Mouse (Mus musculus) ZHBTc4 (cell line): ENCODE measurements around the gene Ralgds.
"Not testable (repeated sequence)": the region's sequence is repeated elsewhere in the genome, so short reads cannot be mapped to it uniquely, and the experiment has no call there.

ENCODE experiments used
- DNase-seq: peaks from one replicate; pipeline ENCODE4 v3.0.0-alpha.2; 2011; ENCODE audit warnings: low read depth, low spot score

The Ralgds gene

GRCm38 (mm10) chr2:28505795-28506194 is 7.1 kb upstream of the Ralgds start, which contains the start of gene Gm10134:
Gm10134 (plus strand) TSS chr2:28506095.
- DNase-seq = no peak

GRCm38 (mm10) chr2:28506291-28506690 is 6.6 kb upstream of the Ralgds start:
- DNase-seq = peak; percentile 94

- DNase-seq = not testable (repeated sequence)
Observed at GRCm38 (mm10) chr2:28511600-28511999, 1.3 kb upstream of the Ralgds start.

GRCm38 (mm10) chr2:28513431-28514370 is 776 bp downstream of the Ralgds start:
- DNase-seq = peak; percentile 57

DNA sequence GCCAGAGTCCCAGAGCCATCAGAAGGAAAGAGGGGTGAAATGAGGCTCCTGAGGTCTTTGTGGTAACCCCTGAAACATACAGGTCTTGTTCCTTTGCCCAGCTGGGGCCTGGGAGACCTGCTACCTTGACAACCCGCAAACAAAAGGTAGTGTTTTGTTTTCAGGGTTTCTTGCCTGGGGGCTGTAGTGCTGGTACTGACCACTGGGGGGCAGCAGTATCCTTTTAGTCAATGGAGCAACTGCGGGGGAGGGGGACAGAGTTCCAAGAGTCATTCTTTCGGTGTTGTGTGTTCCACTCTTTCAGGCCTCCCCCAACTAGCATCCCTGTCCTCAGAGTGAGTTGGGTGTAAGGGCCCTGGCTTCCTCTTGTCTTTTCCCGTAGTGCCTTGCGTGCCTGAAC is 1.6 kb downstream of the Ralgds start:
- DNase-seq = peak; percentile 94

- DNase-seq = peak; percentile 95
Observed at GRCm38 (mm10) chr2:28517206-28517909, 4.4 kb downstream of the Ralgds start.

GRCm38 (mm10) chr2:28518231-28518630 is 5.3 kb downstream of the Ralgds start:
- peak; percentile 65 for DNase-seq

DNA sequence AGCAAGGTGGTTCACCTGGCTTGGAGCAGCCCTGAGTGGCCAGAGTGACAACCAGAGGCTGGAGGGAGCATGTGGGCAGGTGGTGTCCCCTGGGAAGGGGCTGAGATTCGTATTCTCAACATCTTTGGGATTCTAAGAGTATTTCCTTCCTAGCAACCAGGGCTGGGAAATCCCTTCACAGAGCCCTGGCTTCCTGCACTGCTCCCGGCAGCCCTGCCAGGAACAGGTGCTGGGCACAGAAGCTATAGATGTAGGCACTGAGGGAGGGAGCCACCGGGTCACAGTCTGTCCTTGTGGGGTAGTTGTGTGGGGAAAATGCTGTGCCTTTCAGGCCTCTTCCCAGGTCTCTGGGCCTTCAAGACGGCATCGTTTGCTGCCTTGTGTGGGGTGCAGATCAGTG is 7.7 kb downstream of the Ralgds start:
- no peak for DNase-seq

GRCm38 (mm10) chr2:28521571-28522151 is 8.7 kb downstream of the Ralgds start:
- DNase-seq = no peak

DNA sequence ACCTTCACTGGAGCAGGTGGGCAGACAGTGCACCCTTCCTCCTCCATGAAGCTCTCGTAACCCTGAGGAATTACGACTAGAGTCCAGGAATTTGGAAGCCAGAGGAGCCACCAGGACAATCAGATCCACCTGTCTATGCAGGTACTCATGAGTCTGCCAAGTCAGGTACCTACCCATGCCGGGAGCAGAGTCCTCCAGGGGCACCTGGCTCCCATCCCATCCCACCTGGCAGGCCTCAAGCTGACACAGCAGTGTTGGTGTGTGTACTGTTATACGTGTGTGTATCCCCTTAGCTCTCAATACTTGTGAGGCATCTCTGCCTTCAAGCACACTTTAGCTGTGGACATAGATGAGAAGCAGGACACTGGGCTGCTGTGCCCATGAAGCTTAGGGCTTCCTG is 9.2 kb downstream of the Ralgds start:
- DNase-seq = no peak

- peak; percentile 87 for DNase-seq
Observed at GRCm38 (mm10) chr2:28523643-28524117, 10.8 kb downstream of the Ralgds start.

- no peak for DNase-seq
Observed at GRCm38 (mm10) chr2:28524406-28524805, 11.5 kb downstream of the Ralgds start.

DNA sequence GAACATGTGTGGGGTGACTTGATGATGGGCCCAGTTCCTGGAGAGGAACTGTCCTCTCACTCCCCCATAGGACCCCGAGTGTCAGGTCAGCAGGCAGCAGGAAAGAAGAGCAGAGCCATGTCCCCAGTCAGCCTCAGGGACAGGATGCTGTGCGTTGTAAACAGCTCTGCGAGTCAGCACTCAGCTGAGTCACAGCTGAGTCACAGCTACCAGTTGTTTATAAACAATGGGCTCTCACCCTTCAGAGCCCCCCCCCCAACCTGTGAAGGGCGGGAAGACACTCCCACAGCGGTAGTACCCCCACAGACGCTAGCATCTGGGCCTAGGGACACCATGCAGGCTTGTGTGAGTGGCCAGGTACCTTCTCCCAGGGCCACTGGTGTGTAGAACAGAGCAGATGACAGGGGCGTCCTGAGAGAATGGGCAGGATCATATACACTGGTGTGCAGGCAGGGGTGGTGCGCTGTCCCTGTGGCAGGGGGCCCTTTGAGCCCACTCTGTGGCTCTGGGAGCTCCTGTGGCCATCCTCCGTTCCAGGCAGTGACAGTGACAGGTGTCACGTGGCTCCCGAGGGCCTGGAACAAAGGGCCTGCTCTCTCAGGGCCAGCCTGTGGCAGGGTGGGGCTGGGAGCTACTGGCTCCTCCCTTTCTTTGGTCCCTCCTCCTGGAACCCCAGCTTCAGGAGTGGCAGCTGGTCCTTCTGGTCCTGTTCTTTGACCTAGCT is 12.5 kb downstream of the Ralgds start:
- peak; percentile 85 for DNase-seq

GRCm38 (mm10) chr2:28525943-28526876 is 13.3 kb downstream of the Ralgds start:
- peak; percentile 67 for DNase-seq

DNA sequence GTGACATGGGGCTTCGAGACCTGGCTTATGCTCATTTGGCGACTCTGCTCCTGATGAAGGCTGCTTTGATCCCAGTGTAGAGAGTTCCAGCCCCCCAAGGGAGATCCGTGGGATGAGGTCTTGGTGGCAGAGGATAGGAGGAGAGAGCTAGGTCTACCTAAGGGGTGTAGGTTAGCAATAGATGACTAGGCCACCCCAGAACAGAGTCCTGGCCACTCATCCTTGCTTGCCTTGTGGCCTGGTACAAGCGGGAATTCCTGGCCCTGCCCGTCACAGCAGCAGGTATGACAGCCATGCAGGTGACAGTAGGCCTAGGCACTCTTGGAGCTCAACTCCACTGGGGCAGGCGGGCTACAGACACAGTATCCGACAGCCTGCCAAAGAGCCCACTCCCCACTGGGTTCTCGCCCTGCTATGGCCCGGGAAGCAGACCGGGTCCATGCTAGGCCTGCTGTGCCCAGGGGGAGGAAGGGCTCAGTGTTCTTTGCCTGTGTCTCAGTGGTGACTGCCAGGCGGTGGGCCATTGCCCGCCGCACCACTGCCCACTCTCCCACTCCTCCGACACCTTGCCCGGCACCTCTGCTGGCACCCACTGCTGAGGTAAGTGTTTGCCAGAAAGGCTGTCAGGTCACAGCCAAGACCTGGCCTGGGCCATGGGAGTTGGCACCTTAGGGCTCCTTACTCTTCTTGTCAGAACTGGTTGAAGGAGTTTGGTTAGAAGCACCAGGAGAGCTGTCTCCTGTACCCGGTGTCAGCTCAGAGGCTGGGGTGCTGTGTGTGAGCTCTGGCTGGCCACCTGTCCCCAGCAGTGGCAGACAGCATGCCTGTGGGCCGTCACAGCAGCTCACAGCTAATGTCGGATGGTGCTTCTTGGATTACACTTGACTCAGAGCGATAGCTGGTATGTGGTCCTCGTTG is 14.8 kb downstream of the Ralgds start:
- DNase-seq = no peak

- DNase-seq = no peak
Observed at GRCm38 (mm10) chr2:28528354-28528730, 15.4 kb downstream of the Ralgds start.

GRCm38 (mm10) chr2:28529856-28530255 is 16.9 kb downstream of the Ralgds start:
- no peak for DNase-seq

DNA sequence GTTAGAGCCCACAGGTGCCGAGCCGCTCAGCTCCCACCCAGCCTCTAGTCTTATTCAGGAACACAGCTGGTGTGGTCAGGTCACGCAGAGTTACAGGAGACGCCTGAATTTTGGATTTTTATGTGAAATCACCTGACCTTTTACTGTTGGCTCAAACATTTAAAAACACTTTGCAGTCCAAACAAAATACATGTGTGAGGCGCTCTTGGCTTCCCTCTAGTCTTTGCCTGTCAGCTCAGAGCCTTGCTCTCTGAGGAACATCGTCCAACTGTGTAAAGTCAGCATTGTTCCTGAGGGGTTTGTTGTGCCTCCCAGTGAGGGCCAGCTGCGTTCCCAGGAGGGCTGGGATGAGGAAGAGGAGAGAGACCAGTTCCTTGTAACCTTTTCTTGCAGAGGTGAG is 17.4 kb downstream of the Ralgds start:
- DNase-seq = no peak
